12 mouse cellular contexts compared by ENCODE assay signal in the genomic region with DNA sequence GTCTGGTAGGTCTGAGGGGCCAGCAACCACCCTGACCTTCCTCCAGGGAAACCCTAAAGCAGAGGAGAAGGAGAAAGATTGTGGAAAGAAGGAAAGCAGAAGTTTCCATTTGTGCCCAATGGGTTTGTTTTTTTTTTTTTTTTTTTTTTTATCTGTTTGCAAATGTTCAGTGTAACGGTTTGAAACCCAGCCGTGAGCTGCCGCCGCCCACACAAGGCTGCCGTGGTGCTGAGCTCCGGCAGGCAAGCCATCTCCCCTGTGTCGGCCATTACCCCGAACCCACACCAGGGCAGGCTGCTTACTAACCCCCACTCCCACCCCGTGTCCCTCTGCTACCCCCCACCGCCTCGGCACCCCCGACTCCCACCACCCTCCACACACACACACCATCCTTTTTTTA. TPM values are rescaled to one million over a fixed set of nuclear protein-coding genes. Genes with fewer than 3 reads are reported as not detected.
DNase-seq lines count a peak whose midpoint lies in the region; ATAC-seq and TF ChIP-seq lines count a peak whose summit lies in the region.
"Had no signal": no experiment of that assay in that cellular context is flagged by ENCODE, and none has a peak within 500 bp of the region (broad histone marks: within the 10 kb centered on the region; RNA-seq: fewer than 3 reads in every experiment).

No protein-coding gene starts in this region.

- H3K27me3 ChIP-seq in heart, embryonic 16.5 days (ENCODE audit: control insufficient read depth, insufficient read depth, low read length), result no peaks in the 10 kb centered on the region
- H3K27me3 ChIP-seq in heart, adult 2 months (ENCODE audit: control insufficient read depth, insufficient read depth, low read length), result no peaks in the 10 kb centered on the region
- no peaks in the 10 kb centered on the region for H3K27me3 ChIP-seq in embryonic facial prominence, embryonic 14.5 days (replicated peaks; ENCODE audit: control insufficient read depth, insufficient read depth, low read length)
- H3K27me3 ChIP-seq in midbrain, embryonic 11.5 days (ENCODE audit: control insufficient read depth, insufficient read depth, low read length), result no peaks in the 10 kb centered on the region

- no peak for TF ChIP-seq CTCF in heart, adult 2 months (IDR thresholded peaks at IDR 0.05)

- no peaks in the 10 kb centered on the region for H3K79me2 ChIP-seq in heart, adult 2 months (replicated peaks; ENCODE audit: control insufficient read depth, insufficient read depth, low read length)

- no peak overlapping the region for H3K4me3 ChIP-seq in heart, embryonic 16.5 days (ENCODE audit: low read length)
- no peak overlapping the region for H3K4me3 ChIP-seq in heart, adult 2 months
- H3K4me3 ChIP-seq in embryonic facial prominence, embryonic 14.5 days (ENCODE audit: low read depth, low read length), result no peak overlapping the region
- no peak overlapping the region for H3K4me3 ChIP-seq in midbrain, embryonic 11.5 days (ENCODE audit: low read depth, low read length)

- TF ChIP-seq EP300 in heart, adult 2 months (IDR thresholded peaks at IDR 0.05; ENCODE audit: insufficient read depth, low read depth, low read length), result no peak

- H3K4me1 ChIP-seq in heart, embryonic 16.5 days (ENCODE audit: control insufficient read depth, insufficient read depth, low read length), result peaks cover 10% of the 10 kb centered on the region
- peaks cover 12% of the 10 kb centered on the region for H3K4me1 ChIP-seq in heart, adult 2 months (ENCODE audit: control insufficient read depth, insufficient read depth, low read length)
- H3K4me1 ChIP-seq in embryonic facial prominence, embryonic 14.5 days (ENCODE audit: control insufficient read depth, insufficient read depth, low read length), result peaks cover 20% of the 10 kb centered on the region
- H3K4me1 ChIP-seq in midbrain, embryonic 11.5 days (ENCODE audit: control insufficient read depth, insufficient read depth, low read length), result no peaks in the 10 kb centered on the region

- no peaks in the 10 kb centered on the region for H3K9me3 ChIP-seq in heart, embryonic 16.5 days (replicated peaks; ENCODE audit: control insufficient read depth, low read length)
- no peaks in the 10 kb centered on the region for H3K9me3 ChIP-seq in embryonic facial prominence, embryonic 14.5 days (ENCODE audit: control insufficient read depth, low read length)
- no peaks in the 10 kb centered on the region for H3K9me3 ChIP-seq in midbrain, embryonic 11.5 days (ENCODE audit: control insufficient read depth, low read length)

- intact Hi-C loops in heart, adult 2 months (cut with DNase I), result no loop called here

- peak overlapping the region; percentile 58 for H3K27ac ChIP-seq in heart, embryonic 16.5 days (ENCODE audit: low read length)
- H3K27ac ChIP-seq in heart, adult 2 months, result no peak overlapping the region
- H3K27ac ChIP-seq in embryonic facial prominence, embryonic 14.5 days (replicated peaks; ENCODE audit: low read depth, low read length), result peak overlapping the region; percentile 44; the same call in 1 of the 2 replicates
- H3K27ac ChIP-seq in midbrain, embryonic 11.5 days (ENCODE audit: low read depth, low read length), result no peak overlapping the region

- 56% methylated on average over 12 of the region's 12 CpGs for WGBS in heart, embryonic 16.5 days
- 53% methylated on average over 12 of the region's 12 CpGs for WGBS in heart, adult 2 months
- 69% methylated on average over 12 of the region's 12 CpGs for WGBS in embryonic facial prominence, embryonic 14.5 days
- 81% methylated on average over 12 of the region's 12 CpGs for WGBS in midbrain, embryonic 11.5 days

- no peak for DNase-seq in heart, adult 2 months
- peak; percentile 73 for DNase-seq in CD4-positive helper T cell, adult 2 months (ENCODE audit: low read depth, low spot score)
- DNase-seq in embryonic facial prominence, embryonic 14.5 days (ENCODE audit: low spot score), result no peak
- DNase-seq in adrenal gland, postnatal 25 days, result no peak
- DNase-seq in midbrain, embryonic 11.5 days (ENCODE audit: low spot score, missing footprints), result no peak
- DNase-seq in adrenal gland, postnatal 4 days (ENCODE audit: low spot score in 2 of 2), result no peak
- DNase-seq: adrenal gland, adult 2 months; kidney, postnatal 14 days; lung, adult 18-20 months had no signal

- no peak for ATAC-seq in heart, embryonic 16.5 days (replicated peaks; ENCODE audit: extremely low read depth, insufficient read depth, low FRiP score)
- ATAC-seq in embryonic facial prominence, embryonic 14.5 days (ENCODE audit: low read depth), result no peak
- ATAC-seq in megakaryocyte-erythroid progenitor cell, adult 5-6 weeks (replicated peaks; ENCODE audit: low FRiP score, low TSS enrichment, poor library complexity, severe bottlenecking), result peak; percentile 56
- no peak for ATAC-seq in midbrain, embryonic 11.5 days (ENCODE audit: low FRiP score)
- ATAC-seq: forebrain, embryonic 16.5 days had no signal

- H3K36me3 ChIP-seq in heart, embryonic 16.5 days (ENCODE audit: control insufficient read depth, insufficient read depth), result no peaks in the 10 kb centered on the region
- H3K36me3 ChIP-seq in heart, adult 2 months (ENCODE audit: control insufficient read depth, insufficient read depth, low read length), result no peaks in the 10 kb centered on the region
- no peaks in the 10 kb centered on the region for H3K36me3 ChIP-seq in embryonic facial prominence, embryonic 14.5 days (ENCODE audit: control insufficient read depth, insufficient read depth, low read length)
- no peaks in the 10 kb centered on the region for H3K36me3 ChIP-seq in midbrain, embryonic 11.5 days (ENCODE audit: control insufficient read depth, insufficient read depth, low read length)

- H3K9ac ChIP-seq in heart, embryonic 16.5 days (ENCODE audit: low read length), result no peak overlapping the region
- no peak overlapping the region for H3K9ac ChIP-seq in heart, adult 2 months (ENCODE audit: low read depth, low read length)
- no peak overlapping the region for H3K9ac ChIP-seq in embryonic facial prominence, embryonic 14.5 days (ENCODE audit: low read depth, low read length)
- H3K9ac ChIP-seq in midbrain, embryonic 11.5 days (ENCODE audit: low read length), result no peak overlapping the region

- no peak overlapping the region for H3K4me2 ChIP-seq in heart, embryonic 16.5 days (ENCODE audit: low read depth, low read length)
- H3K4me2 ChIP-seq in embryonic facial prominence, embryonic 14.5 days (ENCODE audit: low read depth, low read length), result no peak overlapping the region
- H3K4me2 ChIP-seq in midbrain, embryonic 11.5 days, result no peak overlapping the region

- no peak for TF ChIP-seq POLR2A in heart, adult 2 months (IDR thresholded peaks at IDR 0.05; ENCODE audit: insufficient read depth, low read depth, low read length)

RNA-seq across cellular contexts. Expression of a gene that starts 44.9 kb away (rescaled TPM):
- polyA plus RNA-seq in heart, embryonic 16.5 days (2015; fragmentation: Nextera tagmentation; extraction: Ambion mirVana), result 0.01 and 0.04 TPM in 2 replicates
- under 1 TPM; 0.08 to 0.11 TPM for total RNA-seq in heart, adult 2 months (2021)
- polyA plus RNA-seq in heart, adult 2 months (2012; rRNA removed), result 0.03 and 0.10 TPM in 2 replicates
- not detected in 2 replicates for polyA plus RNA-seq in embryonic facial prominence, embryonic 14.5 days (2014; fragmentation: Nextera tagmentation; extraction: Ambion mirVana)
- 8.0 and 9.4 TPM in 2 replicates for total RNA-seq in megakaryocyte-erythroid progenitor cell, adult 5-6 weeks (2014; fragmentation: Nextera tagmentation)
- 4.0 and 4.7 TPM in 2 replicates for total RNA-seq in megakaryocyte-erythroid progenitor cell, adult 5-6 weeks (2017)
- 0.06 and 0.14 TPM in 2 replicates for total RNA-seq in adrenal gland, postnatal 25 days (2021)
- polyA plus RNA-seq in midbrain, embryonic 11.5 days (2014; fragmentation: Nextera tagmentation; extraction: Ambion mirVana), result 0.01 TPM in 1 of 2 replicates, not detected in the other
- total RNA-seq in adrenal gland, postnatal 4 days (2021), result under 1 TPM; 0.20 to 0.28 TPM
- polyA plus RNA-seq: forebrain, embryonic 16.5 days had no signal

Comparison
In these comparisons a context has a peak if more than half of its experiments do, and no peak if none do; other contexts are left out.
1. H3K27ac ChIP-seq: peak in heart, embryonic 16.5 days (single experiment) and embryonic facial prominence, embryonic 14.5 days (single experiment); none in heart, adult 2 months (single experiment) and midbrain, embryonic 11.5 days (single experiment).